Mouse (Mus musculus): Measurements from ENCODE around the gene Vps36. TPM values are rescaled to one million over a fixed set of nuclear protein-coding genes. Genes with fewer than 3 reads are reported as not detected.

Gene Vps36
- polyA plus RNA-seq, 1 experiment from 2014 or later = 29.4 TPM

- DNase-seq (ENCODE audit: low spot score) (no peak), ATAC-seq (ENCODE audit: low FRiP score, low TSS enrichment) (no peak)
- Histone ChIP-seq H3K27me3 (ENCODE audit: control insufficient read depth, insufficient read depth, low read length) (no peaks in the 10 kb centered on the region), H3K4me1 (replicated peaks; ENCODE audit: control insufficient read depth, insufficient read depth) (no peaks in the 10 kb centered on the region), H3K27ac (replicated peaks) (no peak overlapping the region), H3K4me2 (replicated peaks; ENCODE audit: low read depth) (no peak overlapping the region), H3K4me3 (ENCODE audit: low read depth, low read length) (no peak overlapping the region), H3K9me3 (ENCODE audit: control insufficient read depth, low read length) (no peaks in the 10 kb centered on the region), H3K9ac (ENCODE audit: low read length) (no peak overlapping the region), H3K36me3 (ENCODE audit: control insufficient read depth, insufficient read depth, low read length) (no peaks in the 10 kb centered on the region; the same call in 1 of the 2 replicates)
- 68% methylated on average over 11 of the region's 11 CpGs for WGBS
- TF ChIP-seq EP300 (optimal IDR thresholded peaks at IDR 0.05) = no peak
- TF ChIP-seq CTCF (IDR thresholded peaks at IDR 0.05; ENCODE audit: low read depth) = no peak
These were observed 42.8 kb upstream of the Vps36 start for GRCm38 (mm10) chr8:22149643-22150344.

- no peak overlapping the region for H3K4me3 ChIP-seq (ENCODE audit: low read depth, low read length)
- ATAC-seq (ENCODE audit: low FRiP score, low TSS enrichment) = no peak
- H3K36me3 ChIP-seq (ENCODE audit: control insufficient read depth, insufficient read depth, low read length) = no peaks in the 10 kb centered on the region; the same call in 1 of the 2 replicates
- H3K4me1 ChIP-seq (replicated peaks; ENCODE audit: control insufficient read depth, insufficient read depth) = no peaks in the 10 kb centered on the region
- no peak overlapping the region for H3K4me2 ChIP-seq (replicated peaks; ENCODE audit: low read depth)
- H3K27me3 ChIP-seq (ENCODE audit: control insufficient read depth, insufficient read depth, low read length) = no peaks in the 10 kb centered on the region
- no peak for DNase-seq (ENCODE audit: low spot score)
- WGBS = 35% methylated on average over 3 of the region's 3 CpGs
- TF ChIP-seq EP300 (optimal IDR thresholded peaks at IDR 0.05) (no peak), CTCF (IDR thresholded peaks at IDR 0.05; ENCODE audit: low read depth) (no peak)
- H3K9me3 ChIP-seq (ENCODE audit: control insufficient read depth, low read length) = no peaks in the 10 kb centered on the region
- no peak overlapping the region for H3K27ac ChIP-seq (replicated peaks)
- no peak overlapping the region for H3K9ac ChIP-seq (ENCODE audit: low read length)
These were observed 42.3 kb upstream of the Vps36 start for GRCm38 (mm10) chr8:22150345-22150663.

GRCm38 (mm10) chr8:22162206-22162605 lies 30.4 kb upstream of the Vps36 start:
- Histone ChIP-seq H3K4me2 (replicated peaks; ENCODE audit: low read depth) (no peak overlapping the region), H3K27ac (replicated peaks) (no peak overlapping the region), H3K36me3 (ENCODE audit: control insufficient read depth, insufficient read depth, low read length) (no peaks in the 10 kb centered on the region), H3K9ac (ENCODE audit: low read length) (no peak overlapping the region), H3K27me3 (ENCODE audit: control insufficient read depth, insufficient read depth, low read length) (no peaks in the 10 kb centered on the region), H3K9me3 (ENCODE audit: control insufficient read depth, low read length) (no peaks in the 10 kb centered on the region), H3K4me3 (ENCODE audit: low read depth, low read length) (no peak overlapping the region), H3K4me1 (replicated peaks; ENCODE audit: control insufficient read depth, insufficient read depth) (no peaks in the 10 kb centered on the region)
- DNase-seq (ENCODE audit: low spot score) (no peak), ATAC-seq (ENCODE audit: low FRiP score, low TSS enrichment) (no peak)
- no peak for TF ChIP-seq CTCF (IDR thresholded peaks at IDR 0.05; ENCODE audit: low read depth)
- 76% methylated on average over 8 of the region's 8 CpGs for WGBS

- H3K4me1 ChIP-seq (replicated peaks; ENCODE audit: control insufficient read depth, insufficient read depth) = no peaks in the 10 kb centered on the region
- ATAC-seq (ENCODE audit: low FRiP score, low TSS enrichment) (no peak), DNase-seq (ENCODE audit: low spot score) (no peak)
- H3K36me3 ChIP-seq (ENCODE audit: control insufficient read depth, insufficient read depth, low read length) = peaks cover 5% of the 10 kb centered on the region; the same call in 1 of the 2 replicates
- no peak overlapping the region for H3K4me3 ChIP-seq (ENCODE audit: low read depth, low read length)
- 84% methylated on average over 10 of the region's 10 CpGs for whole genome bisulfite sequencing
- no peak overlapping the region for H3K4me2 ChIP-seq (replicated peaks; ENCODE audit: low read depth)
- no peak overlapping the region for H3K27ac ChIP-seq (replicated peaks)
- no peak overlapping the region for H3K9ac ChIP-seq (ENCODE audit: low read length)
- no peaks in the 10 kb centered on the region for H3K27me3 ChIP-seq (ENCODE audit: control insufficient read depth, insufficient read depth, low read length)
- TF ChIP-seq EP300 (optimal IDR thresholded peaks at IDR 0.05) (no peak), CTCF (IDR thresholded peaks at IDR 0.05; ENCODE audit: low read depth) (no peak)
- H3K9me3 ChIP-seq (ENCODE audit: control insufficient read depth, low read length) = no peaks in the 10 kb centered on the region
These were observed 28.2 kb upstream of the Vps36 start for GRCm38 (mm10) chr8:22164431-22164830.

GRCm38 (mm10) chr8:22165251-22166079 lies 27.1 kb upstream of the Vps36 start:
- WGBS = 45% methylated on average over 9 of the region's 10 CpGs
- no peak for TF ChIP-seq EP300 (optimal IDR thresholded peaks at IDR 0.05)
- TF ChIP-seq CTCF (IDR thresholded peaks at IDR 0.05; ENCODE audit: low read depth) = no peak
- H3K4me3 ChIP-seq (ENCODE audit: low read depth, low read length) = peak overlapping the region; percentile 61
- DNase-seq (ENCODE audit: low spot score) = no peak
- H3K36me3 ChIP-seq (ENCODE audit: control insufficient read depth, insufficient read depth, low read length) = peaks cover 5% of the 10 kb centered on the region; the same call in 1 of the 2 replicates
- no peaks in the 10 kb centered on the region for H3K4me1 ChIP-seq (replicated peaks; ENCODE audit: control insufficient read depth, insufficient read depth)
- H3K27ac ChIP-seq (replicated peaks) = peak overlapping the region; percentile 69; the same call in 1 of the 2 replicates
- H3K4me2 ChIP-seq (replicated peaks; ENCODE audit: low read depth) = peak overlapping the region; percentile 59
- peak; percentile 39 for ATAC-seq (ENCODE audit: low FRiP score, low TSS enrichment)
- no peaks in the 10 kb centered on the region for H3K27me3 ChIP-seq (ENCODE audit: control insufficient read depth, insufficient read depth, low read length)
- H3K9me3 ChIP-seq (ENCODE audit: control insufficient read depth, low read length) = no peaks in the 10 kb centered on the region
- peak overlapping the region; percentile 61 for H3K9ac ChIP-seq (ENCODE audit: low read length)

Measured in stomach, postnatal 0 days (tissue).